Mouse (Mus musculus) ES-E14 (cell line): Measurements from ENCODE around the gene Thegl.

ENCODE experiments used
- HCFC1 ChIP-seq: IDR thresholded peaks from 2 replicates; pipeline ENCODE4 v1.6.1; 2012; ENCODE audit warnings: low read length, inconsistent platforms, borderline replicate concordance; ENCODE audit not compliant: insufficient read depth
- MAFK ChIP-seq: IDR thresholded peaks from 2 replicates; pipeline ENCODE4 v1.6.1; 2014; ENCODE audit warnings: mild to moderate bottlenecking, low read depth, low read length, inconsistent platforms; ENCODE audit not compliant: insufficient read depth

DNA sequence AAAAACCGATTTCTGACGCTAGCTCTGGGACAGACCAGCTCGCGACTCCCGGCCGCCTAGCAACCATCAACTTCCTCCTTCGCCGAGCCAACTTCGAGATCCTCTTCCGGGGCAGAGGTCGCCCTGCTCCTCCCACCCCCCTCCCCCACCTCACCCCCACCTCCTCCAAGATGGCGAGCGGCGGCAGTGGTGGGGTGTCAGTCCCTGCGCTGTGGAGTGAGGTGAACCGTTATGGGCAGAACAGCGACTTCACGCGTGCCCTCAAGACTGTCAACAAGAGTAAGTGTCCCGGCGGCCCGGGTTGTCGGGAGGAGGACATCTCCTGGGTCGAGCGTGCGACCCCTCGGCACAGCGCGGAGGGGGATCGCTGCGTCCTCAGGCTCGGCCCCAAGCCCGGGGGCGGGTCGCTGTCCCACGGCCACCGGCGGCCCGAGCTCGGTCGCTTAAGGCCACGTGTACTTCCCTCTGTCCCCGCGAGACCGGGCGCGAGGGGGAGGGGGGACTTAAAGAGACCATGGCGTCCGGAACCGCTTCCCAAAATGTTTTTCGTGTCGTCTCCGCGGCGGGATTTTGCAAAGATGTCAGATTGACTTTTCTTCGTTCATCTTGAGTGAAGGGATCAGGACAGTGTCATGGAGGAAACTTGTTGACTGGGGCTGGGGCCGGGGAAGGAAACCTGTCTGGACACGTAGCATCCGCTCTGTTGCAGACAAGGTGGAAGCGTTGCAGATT is 41.1 kb upstream of the Thegl start, which contains the start of gene Srp72:
- TF ChIP-seq HCFC1 (no peak; the same call in 1 of the 2 replicates), MAFK (no peak)
